Mouse (Mus musculus) testis, adult 2 months (tissue): Measurements from ENCODE around the gene Acer1.

Source experiments
- CTCF ChIP-seq: fragments of 200-500 bp; IDR thresholded peaks from 2 replicates; pipeline ENCODE4 v1.5.1; 2012; ENCODE audit warnings: low read depth, mild to moderate bottlenecking, inconsistent platforms, low read length, moderate library complexity; ENCODE audit not compliant: control insufficient read depth, insufficient read depth, insufficient replicate concordance
- POLR2A ChIP-seq: fragments of 200-500 bp; IDR thresholded peaks from 2 replicates; pipeline ENCODE4 v1.6.1; 2012; ENCODE audit warnings: low read depth, mild to moderate bottlenecking, inconsistent platforms, low read length, moderate library complexity; ENCODE audit not compliant: control insufficient read depth

DNA sequence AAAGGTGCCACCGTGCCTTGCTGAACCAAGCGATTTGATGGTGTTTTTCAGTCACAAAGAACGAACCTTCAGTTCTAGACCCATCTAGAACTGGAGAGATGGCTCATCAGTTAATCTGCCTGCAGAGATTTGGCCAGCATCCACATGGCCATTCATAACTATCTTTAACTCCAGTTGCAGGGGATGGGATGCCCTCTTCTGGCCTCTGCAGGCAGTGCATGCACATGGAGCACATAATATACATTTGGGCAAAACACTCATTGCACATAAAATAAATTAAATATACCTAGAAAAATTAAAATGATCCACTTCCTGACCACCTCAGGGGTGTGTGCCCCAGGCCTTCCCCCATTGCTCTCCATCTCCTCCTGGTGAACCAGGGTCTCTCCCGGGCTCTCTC is 20.0 kb downstream of the Acer1 start:
- no peak; the same call in 1 of the 2 replicates for TF ChIP-seq CTCF
- no peak for TF ChIP-seq POLR2A
